Mouse (Mus musculus): Measurements from ENCODE around the gene Adamts12. TPM values are rescaled to one million over a fixed set of nuclear protein-coding genes. Genes with fewer than 3 reads are reported as not detected.

Adamts12 gene
- polyA plus RNA-seq, 1 experiment: 0.42 TPM

- no peak for DNase-seq (ENCODE audit: extremely low spot score in 1 of 2, low spot score in 1 of 2)
These were observed 214.9 kb downstream of the Adamts12 start for GRCm38 (mm10) chr15:11279273-11280080.

- DNase-seq (ENCODE audit: extremely low spot score in 1 of 2, low spot score in 1 of 2): no peak
These were observed 216.2 kb downstream of the Adamts12 start for GRCm38 (mm10) chr15:11280689-11281264.

GRCm38 (mm10) chr15:11283171-11283570 is 218.6 kb downstream of the Adamts12 start:
- no peak for DNase-seq (ENCODE audit: extremely low spot score in 1 of 2, low spot score in 1 of 2)

GRCm38 (mm10) chr15:11287780-11288179 is 223.2 kb downstream of the Adamts12 start:
- no peak for DNase-seq (ENCODE audit: extremely low spot score in 1 of 2, low spot score in 1 of 2)

GRCm38 (mm10) chr15:11292246-11292645 is 227.7 kb downstream of the Adamts12 start:
- DNase-seq (ENCODE audit: extremely low spot score in 1 of 2, low spot score in 1 of 2): peak in 1 of 2 experiments; percentile 2

GRCm38 (mm10) chr15:11295016-11295415 is 230.4 kb downstream of the Adamts12 start:
- no peak for DNase-seq (ENCODE audit: extremely low spot score in 1 of 2, low spot score in 1 of 2)

- no peak for DNase-seq (ENCODE audit: extremely low spot score in 1 of 2, low spot score in 1 of 2)
These were observed 233.4 kb downstream of the Adamts12 start for GRCm38 (mm10) chr15:11297960-11298359.

GRCm38 (mm10) chr15:11317077-11317476 is 252.5 kb downstream of the Adamts12 start:
- no peak for DNase-seq (ENCODE audit: extremely low spot score in 1 of 2, low spot score in 1 of 2)

GRCm38 (mm10) chr15:11320481-11320880 is 255.9 kb downstream of the Adamts12 start:
- DNase-seq (ENCODE audit: extremely low spot score in 1 of 2, low spot score in 1 of 2): peak in 1 of 2 experiments; percentile 62

GRCm38 (mm10) chr15:11339467-11340180 is 275.0 kb downstream of the Adamts12 start:
- DNase-seq (ENCODE audit: extremely low spot score in 1 of 2, low spot score in 1 of 2): peak in 1 of 2 experiments; percentile 23

GRCm38 (mm10) chr15:11355865-11356264 is 291.3 kb downstream of the Adamts12 start:
- no peak for DNase-seq (ENCODE audit: extremely low spot score in 1 of 2, low spot score in 1 of 2)

- no peak for DNase-seq (ENCODE audit: extremely low spot score in 1 of 2, low spot score in 1 of 2)
These were observed 292.9 kb downstream of the Adamts12 start for GRCm38 (mm10) chr15:11357501-11357900.

- DNase-seq (ENCODE audit: extremely low spot score in 1 of 2, low spot score in 1 of 2): no peak
These were observed 296.3 kb downstream of the Adamts12 start for GRCm38 (mm10) chr15:11360888-11361287.

- no peak for DNase-seq (ENCODE audit: extremely low spot score in 1 of 2, low spot score in 1 of 2)
These were observed 297.2 kb downstream of the Adamts12 start for GRCm38 (mm10) chr15:11361824-11362223.

GRCm38 (mm10) chr15:11364112-11364511 is 299.5 kb downstream of the Adamts12 start:
- no peak for DNase-seq (ENCODE audit: extremely low spot score in 1 of 2, low spot score in 1 of 2)

GRCm38 (mm10) chr15:11364795-11365194 is 300.2 kb downstream of the Adamts12 start:
- DNase-seq (ENCODE audit: extremely low spot score in 1 of 2, low spot score in 1 of 2): peak; percentile 49 to 86

- no peak for DNase-seq (ENCODE audit: extremely low spot score in 1 of 2, low spot score in 1 of 2)
These were observed 305.0 kb downstream of the Adamts12 start for GRCm38 (mm10) chr15:11369572-11369971.

GRCm38 (mm10) chr15:11370477-11371085 is 306.0 kb downstream of the Adamts12 start:
- no peak for DNase-seq (ENCODE audit: extremely low spot score in 1 of 2, low spot score in 1 of 2)

- DNase-seq (ENCODE audit: extremely low spot score in 1 of 2, low spot score in 1 of 2): no peak
These were observed 315.0 kb downstream of the Adamts12 start for GRCm38 (mm10) chr15:11379431-11380086.

GRCm38 (mm10) chr15:11380087-11380530 is 315.5 kb downstream of the Adamts12 start:
- peak in 1 of 2 experiments; percentile 66 for DNase-seq (ENCODE audit: extremely low spot score in 1 of 2, low spot score in 1 of 2)

Measured in frontal cortex, adult 2 months (tissue).